Mouse (Mus musculus) erythroblast, adult 5-6 weeks (primary cell): Measurements from ENCODE around the gene Fgr. TPM values are rescaled to one million over a fixed set of nuclear protein-coding genes. Genes with fewer than 3 reads are reported as not detected.

Experiments
- ATAC-seq: replicated peaks from 2 replicates; pipeline ENCODE4 v1.8.0; 2016; ENCODE audit warnings: moderate number of reproducible peaks, mild to moderate bottlenecking, moderate TSS enrichment, inconsistent platforms; ENCODE audit not compliant: poor library complexity, low FRiP score, severe bottlenecking
- total RNA-seq, 2 experiments: library from RNA; stranded (forward) in 1 of 2; stranded (reverse) in 1 of 2; fragments of 150-400 nt in 1 of 2; fragments of 200-764, 138-1000 nt in 1 of 2; gene quantifications; 2 replicates each; pipeline versions ENCODE4 v1.2.3 to v1.2.4; 2015 to 2017; ENCODE audit warnings: low replicate concordance in 2 of 2

Gene Fgr
- total RNA-seq, 2 experiments from 2014 or later, result 12.1 to 18.7 TPM

DNA sequence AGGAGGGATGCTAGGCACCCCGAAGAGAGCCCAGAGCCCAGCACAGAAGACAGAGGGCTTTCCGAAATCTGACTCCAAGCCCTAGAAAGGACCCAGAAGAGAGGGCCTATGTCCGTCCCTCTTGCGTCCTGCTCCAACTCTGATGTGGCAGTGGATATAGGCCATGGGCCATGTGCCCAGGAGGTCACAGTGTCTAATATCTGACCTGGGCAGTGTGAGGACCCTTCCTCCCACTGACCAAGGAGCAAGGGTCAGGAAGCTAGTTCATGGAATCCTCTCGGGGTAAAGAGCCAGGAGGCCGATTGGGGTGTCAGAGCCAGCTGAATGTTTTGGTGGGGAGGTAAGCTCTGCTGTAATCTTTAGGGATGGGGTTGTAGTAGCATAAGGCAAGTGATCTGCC is 55.0 kb downstream of the Fgr start:
- ATAC-seq, result no peak

DNA sequence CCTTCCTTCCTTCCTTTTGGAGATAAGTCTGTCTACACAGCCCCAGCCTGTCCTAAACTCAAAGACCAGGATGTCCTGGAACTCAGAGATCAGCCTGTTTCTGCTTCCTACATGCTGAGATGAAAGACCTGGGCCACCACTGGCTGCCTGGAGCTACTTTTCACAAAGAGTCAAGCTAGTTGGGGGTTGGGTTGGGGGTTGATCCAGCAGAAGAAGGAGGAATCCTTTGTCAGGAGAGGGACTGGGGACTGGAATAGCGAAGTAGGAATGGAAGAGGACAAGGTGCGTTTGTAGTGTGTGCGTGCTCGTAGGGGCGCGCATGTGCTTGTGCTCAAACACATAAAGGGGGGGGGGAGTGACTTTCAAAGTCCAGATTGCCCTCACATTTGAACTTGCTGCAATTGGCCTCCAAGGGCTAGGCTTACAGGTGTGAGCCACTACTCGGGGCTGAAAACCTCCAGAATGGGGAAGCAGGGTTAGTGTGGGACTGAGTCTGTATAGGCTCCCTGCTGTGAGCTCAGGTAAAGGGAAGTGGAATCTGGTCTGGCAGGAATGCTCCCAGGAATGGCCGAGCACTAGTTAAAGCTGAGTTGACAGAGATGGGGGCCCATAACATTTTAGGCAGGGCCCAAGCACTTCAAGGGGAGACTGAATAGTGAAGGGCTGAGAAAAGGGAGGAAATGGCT is 58.7 kb downstream of the Fgr start:
- no peak for ATAC-seq

DNA sequence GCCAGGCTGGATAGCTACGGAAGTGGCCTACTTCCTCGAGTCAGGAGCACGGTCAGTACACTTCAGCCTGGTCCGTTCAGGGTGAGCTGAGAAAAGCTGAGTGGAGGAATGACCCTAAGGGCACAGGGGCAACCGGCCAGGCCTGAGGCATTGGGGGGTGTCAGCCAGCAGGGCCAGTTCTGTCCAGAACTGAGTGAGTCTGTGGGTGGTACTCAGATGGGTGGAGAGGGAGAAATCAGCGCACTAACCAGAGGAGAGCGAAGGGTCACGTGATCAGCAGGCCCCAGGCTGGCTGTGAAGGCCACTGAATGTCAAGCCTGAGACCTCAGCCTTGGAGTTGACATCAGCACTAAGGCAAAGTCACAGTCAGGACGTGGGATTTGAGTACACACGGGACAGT is 60.6 kb downstream of the Fgr start:
- no peak for ATAC-seq

DNA sequence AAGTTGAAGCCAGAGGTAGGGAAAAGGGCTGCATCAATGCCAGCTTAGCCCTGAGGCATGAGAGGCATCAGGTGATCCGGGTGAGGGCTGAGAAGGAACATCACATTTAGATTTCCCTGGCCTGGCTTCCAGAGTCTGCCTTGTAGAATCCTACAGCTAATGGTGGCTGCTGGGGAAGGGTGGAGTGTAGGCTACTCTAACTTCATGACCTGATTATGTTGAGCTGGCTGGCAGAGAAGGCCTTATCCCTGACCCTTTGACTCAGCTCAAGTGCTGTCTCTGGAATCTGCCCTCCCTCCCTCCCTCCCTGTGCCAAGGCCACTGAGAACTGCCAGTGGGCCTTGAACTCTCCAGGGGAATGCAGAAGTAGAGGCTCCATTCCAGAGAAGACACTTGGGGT is 61.6 kb downstream of the Fgr start:
- ATAC-seq, result no peak

DNA sequence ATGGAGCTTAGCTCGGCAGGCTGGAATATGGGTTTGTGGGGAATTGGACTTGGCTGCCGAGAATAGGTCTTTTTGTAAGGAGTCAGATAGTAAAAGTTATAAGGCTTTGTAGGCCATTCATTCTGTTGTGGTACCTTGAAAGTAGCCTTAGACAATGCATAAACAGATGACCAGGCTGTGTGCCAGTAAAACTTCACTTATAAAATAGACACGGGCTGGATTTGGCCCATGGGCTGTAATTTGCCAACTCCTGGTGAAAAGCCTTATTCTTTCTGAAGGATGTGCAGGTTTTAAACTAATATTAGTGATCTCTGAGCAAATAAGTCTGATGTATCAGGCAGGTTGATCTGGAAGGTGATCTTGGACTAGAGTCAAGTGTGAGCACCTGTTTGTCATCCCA is 62.1 kb downstream of the Fgr start:
- no peak for ATAC-seq

DNA sequence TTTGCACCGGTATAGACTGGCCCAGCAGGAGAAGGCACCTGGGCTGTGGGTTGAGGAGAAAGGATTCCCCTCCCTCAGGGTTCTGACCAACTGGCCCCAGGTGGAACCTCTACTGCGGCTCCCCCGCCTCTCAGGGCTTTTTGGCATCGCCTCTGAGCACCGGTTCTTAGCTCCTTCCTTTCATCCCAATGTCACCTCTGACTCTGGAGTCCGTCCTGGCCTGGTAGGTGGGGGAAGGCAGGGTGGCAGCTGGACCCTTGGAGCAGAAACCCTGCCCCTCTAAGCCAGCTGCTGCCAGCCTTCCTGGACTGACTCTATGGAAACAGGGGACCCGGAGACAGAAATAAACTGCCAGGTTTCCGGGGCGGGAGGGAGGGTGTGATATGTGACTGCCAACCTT is 63.4 kb downstream of the Fgr start:
- ATAC-seq, result no peak

DNA sequence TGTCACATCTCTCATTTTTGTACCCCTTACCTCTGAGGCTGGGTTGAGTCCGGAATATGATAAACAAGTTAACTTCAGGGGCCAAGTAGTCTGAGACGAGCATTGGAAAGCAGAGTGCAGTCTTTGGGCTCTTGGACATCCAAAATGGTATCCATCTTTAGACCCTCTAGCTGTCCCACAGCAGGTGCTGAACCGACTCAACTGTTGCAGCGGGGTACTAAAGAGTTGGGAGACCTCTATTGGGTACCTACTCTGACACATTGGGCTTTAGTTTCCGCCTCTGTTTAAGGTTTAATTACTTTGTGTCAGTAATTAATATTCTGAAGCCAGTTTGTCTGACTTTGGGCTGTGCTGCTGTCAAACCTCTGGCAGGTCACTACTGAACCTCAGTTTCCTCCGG is 63.9 kb downstream of the Fgr start:
- no peak for ATAC-seq

DNA sequence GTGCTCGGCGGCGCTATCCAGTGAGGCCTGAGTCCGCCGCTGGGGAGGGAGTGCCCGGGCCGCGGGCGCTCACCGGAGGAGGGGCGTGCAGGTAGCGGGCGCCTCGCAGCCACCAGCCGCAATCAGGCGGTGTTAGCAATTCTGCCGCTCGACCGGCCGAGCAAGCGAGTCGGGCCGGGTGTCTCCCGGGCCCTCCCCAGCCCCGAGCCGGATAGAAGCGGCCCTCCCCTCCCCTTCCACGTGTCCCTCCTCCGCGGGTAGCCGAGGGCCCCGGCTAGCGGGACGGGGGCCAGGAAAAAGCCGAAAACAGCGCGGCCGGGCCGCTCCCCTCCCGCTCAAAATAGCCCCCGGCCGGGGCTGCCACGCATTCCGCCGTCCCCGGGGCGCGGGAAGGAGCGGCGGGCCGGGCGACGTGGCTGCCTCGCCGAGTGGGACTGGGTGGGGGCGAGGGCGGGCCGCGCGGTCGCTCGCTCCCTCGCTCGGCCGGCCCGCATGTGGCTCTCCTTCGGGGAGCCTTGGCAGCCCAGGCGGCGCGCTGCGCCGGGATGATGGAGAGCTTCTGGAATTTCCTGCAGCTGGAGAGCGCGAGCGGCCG is 64.7 kb downstream of the Fgr start:
- no peak for ATAC-seq

DNA sequence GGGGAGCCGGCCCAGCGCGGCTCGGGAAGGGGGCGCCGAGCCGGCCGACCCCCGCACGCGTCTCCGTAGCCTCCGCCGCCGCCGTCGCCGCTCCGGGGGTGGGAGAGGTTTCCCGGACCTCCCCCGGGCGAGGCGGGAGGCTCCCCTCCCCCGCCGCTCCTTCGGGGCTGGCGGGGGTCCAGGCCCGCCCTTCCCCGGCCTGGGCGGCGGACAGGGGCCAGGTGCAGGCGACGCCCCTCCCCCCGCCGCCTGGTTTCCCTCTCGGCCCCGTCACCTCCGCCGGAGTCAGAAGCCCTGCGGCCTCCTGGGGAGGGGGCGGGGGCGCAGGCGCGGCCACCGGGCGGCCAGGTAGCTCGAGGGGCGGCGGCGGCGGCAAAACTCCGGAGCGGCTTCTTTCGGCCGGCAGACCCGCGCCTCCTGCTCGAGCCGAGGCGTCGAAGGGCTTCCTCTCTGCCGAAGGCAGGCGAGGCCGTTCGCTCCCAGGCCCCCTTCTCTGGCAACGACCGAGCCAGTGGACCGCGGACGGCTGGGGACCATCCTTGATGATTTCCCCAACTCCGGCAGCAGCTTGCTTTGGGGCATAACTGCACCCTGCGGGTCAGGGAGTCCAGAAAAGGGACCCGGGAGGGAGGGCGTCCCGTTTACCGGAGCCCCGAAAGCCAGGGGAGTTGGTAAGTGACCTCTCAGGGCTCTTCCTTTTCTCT is 65.4 kb downstream of the Fgr start:
- no peak for ATAC-seq

DNA sequence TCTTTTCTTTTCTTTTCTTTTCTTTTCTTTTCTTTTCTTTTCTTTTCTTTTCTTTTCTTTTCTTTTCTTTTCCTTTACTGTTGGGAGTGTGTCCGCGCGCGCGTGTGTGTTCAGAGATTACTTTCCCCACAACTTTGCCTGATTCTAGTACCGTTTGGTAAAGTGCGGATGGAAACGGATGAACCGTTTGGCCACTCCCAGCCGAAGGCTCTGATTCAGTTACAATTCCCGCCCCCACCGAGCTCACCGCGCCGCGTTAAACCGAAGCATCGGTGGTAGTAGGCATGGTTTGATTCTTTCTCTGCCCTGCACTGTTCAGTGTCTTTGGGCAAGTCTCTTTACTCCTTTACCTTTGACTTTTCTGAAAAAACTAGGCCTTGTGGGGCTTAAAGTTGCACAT is 65.9 kb downstream of the Fgr start:
- ATAC-seq, result no peak

DNA sequence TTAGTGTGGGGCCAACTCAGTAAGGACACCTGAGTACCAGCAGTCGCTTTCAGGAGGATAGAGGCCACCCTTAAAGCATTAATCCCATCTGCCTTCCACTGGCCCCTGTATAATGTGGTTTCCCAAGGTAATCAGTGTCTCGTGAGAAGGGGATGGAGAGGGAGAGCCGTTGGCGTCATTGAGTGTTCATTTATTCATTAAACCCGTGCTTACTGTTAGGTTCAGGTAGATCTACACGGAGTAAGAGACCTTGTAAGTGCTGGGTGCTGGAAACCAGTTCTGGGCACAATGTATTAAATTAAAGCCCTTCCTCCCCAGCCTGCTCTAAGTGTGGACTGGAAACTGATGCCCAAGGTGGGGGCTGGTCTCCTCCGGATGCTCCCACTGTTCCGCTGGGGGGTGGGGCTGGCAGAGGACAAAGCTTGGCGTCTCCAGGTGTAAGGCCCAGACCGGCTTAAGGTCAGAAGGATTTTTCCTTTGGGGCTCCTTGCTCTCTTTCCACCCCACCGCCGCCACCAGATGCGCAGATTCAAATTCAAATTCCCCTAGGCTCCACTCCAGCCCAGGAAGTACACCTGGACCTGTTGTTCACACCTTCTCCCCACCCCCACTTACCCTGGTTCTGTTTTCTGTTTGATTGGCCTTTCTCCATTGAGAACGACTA is 66.5 kb downstream of the Fgr start:
- no peak for ATAC-seq

DNA sequence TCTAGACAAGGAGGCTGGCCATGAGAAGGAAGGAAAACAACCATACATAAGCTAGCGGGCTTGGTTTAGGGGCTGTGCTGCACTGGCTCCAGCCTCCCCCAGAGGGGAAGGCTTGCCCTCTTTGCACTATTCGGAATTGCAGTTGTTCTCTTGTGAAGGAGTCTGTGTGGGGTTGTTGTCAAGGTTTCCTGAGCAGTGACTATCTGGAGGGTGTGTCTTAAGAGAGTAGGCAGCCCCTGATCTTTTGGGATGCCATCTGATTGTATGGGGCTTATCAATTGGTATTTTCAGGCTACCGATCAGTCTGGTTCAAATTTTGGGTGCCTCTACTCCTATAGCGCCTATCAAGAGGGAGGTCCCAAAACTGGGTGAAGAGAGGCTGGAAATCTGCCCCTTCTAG is 68.3 kb downstream of the Fgr start:
- no peak for ATAC-seq

DNA sequence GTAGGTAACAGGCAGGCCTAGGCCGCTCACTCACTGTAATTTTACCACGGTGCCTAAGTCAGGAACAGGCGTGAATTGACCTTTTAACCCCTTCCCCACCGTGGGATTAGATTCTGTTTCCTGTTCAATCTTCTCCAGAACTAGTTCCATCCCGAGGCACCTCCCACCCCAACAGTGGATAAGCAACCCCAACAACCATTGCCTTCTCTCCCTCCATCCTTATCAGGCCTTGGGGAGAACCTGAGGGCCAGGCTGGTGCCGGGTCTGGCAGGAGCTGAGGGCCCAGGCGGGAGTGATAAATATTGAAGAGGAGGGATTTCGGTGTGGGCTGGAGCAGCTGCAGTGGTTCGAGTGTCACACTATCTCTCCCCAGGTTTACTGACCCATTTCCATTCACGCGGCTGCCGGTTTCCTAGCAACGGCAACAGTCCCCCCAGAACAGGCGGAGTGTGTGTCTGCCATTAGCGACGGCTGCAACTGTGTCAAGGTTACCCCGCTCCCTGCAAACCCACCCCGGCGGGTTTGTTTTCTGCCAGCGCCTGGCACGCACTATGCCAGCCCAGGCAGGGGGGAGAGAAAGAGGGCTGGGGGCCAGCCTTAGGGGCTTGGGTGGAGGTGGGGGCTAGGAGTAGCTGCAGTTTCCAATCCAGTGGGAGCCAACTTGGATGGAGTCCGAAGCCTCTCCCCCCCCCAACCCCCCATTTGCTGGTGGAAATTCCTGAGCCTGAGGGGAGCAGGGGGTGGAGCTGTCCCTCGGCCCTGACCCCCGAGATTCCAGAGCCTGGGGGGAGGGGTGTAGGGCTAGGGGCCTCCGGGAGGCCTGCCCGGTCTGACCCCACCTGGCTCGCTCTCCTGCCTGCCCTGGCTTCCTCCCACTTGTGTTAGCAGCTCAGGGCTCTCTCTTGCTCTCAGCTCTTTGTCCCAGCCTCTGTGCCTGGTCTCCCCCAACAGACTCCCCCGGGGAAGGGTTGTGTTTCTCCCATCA is 69.0 kb downstream of the Fgr start:
- no peak for ATAC-seq

DNA sequence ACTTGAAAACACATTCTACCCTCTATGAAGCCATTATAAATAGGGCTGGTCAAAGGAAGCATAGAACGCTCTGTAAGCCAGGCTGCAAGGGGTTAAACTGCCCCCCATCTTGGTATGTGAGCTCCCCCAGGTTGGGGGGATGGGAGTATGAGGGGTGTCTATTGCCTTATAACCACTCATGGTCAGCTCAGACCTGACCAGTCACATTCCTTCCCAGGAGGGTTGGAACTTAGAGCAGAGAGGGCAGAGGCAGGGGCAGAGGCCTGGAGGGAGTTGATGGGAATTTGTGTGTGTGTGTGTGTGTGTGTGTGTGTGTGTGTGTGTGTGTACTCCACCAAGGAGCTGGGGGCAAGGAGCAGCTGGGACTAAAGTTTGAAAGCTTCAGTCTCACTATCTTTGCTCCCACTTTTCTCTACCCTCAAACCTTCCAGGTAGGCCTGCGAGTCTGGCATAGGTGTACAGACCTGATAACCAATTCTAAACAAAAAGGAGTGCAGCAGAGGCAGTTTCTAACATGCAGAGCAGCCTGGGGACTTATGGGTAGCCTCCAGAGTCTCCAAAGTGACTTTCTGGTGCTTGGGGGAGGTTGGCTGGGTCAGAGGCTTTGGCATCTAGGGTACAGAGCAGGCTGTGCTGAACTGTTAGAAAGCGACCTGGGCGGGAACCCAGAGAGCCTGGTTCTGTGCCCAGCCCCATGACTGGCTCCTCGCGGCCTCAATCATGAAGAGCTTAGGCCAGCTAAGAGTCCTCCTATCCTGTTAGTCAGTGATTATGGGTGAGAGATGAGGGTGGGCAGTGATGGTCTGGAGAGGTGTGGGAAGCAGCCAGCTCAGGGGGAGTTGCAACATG is 70.1 kb downstream of the Fgr start:
- ATAC-seq, result no peak

DNA sequence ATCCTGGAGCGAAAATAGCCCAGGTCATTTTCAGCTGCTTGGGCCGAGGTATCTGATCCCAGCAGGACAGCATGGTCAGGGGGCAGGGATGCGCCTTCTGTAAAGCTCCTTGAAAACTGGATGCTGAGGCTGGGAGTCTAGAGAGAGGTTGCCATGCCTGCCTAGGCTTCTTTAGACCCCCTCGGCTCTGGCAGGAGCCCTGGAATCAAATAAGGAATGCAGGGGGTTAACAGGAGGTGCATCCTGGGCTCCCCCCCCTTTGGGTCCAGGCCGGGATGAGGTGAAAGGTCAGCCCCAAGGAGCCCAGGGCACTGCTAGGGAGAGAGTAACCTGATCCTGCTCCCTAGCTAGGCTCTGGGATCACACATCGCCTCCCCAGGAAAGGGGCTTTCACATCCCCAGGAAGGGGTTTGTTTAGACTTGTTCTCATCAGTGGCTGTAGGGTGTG is 70.8 kb downstream of the Fgr start:
- ATAC-seq, result no peak

DNA sequence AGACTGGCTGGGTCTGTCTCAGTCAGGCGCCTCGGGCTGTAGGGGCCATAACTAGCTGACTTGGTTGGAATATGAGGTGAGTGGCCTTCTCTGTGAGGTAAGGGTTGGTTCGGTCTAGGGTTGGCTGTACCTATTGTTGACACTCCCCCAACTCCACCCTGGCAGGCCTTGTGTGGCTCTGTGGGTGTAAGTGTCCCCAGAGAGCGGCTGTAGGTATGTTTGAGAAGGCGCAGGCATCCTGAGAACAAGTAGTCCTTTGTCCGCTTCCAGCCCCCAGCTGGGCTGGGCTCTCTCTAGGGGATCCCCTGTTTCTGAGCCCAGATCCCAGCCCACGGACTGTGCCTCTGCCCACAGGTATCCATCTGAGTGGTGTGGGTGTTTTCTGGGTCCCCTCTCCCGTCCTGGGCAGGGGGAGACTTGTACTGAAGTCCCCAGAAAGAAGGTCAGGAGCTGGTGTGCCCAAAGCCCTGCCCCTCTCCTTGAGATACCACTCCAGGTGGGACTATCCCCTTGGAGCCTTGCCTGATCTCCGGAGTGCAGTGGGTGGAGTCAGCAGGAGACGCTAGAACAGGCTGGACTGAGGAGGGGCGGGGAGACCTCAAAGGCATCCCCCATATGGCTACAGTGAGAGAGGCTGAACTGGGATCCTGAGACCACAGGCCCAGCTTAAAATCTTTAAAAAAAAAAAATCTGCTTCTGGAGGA is 72.0 kb downstream of the Fgr start:
- no peak for ATAC-seq

DNA sequence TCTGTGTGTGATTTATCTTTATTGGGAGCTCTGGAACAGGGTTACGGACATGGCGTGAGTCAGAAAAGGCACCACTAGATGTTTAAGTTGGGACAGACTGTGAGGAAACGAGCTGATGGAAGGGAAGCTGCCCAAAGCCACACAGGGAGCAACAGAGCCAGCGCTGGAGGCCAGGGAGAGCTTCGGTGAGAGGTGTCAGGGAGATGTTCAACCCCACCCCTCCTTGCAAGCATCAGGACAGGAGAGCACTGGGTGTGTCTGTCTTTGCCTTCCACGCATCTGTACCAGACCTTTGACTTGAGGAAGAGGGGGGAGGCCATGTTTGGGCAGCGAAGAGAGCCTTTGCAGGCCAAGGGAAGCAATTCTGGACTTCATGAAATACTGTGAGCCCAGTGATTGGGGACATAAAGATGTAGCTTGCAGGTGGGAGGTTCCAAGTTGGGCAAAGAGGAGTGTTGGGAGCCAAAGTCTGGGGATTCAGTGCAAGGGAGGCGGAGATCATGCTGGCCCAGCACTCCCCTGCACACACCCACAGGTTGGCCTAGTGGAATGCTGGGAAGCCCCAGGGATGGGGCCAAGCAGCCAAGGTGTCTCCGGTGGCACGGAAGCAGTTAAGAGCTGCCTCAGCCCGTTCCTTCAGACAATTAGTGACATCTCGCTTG is 72.9 kb downstream of the Fgr start:
- no peak for ATAC-seq
